Mouse (Mus musculus): ENCODE measurements around the gene Rere. TPM values are rescaled to one million over a fixed set of nuclear protein-coding genes. Genes with fewer than 3 reads are reported as not detected.

Gene Rere
- 158 and 177 TPM in 2 replicates for total RNA-seq (2021)
- long read RNA-seq, partial matches to known transcripts, result 16 of 25 reads
- long read RNA-seq, other reads (novel, unspliced or antisense), result 8 of 25 reads

DNA sequence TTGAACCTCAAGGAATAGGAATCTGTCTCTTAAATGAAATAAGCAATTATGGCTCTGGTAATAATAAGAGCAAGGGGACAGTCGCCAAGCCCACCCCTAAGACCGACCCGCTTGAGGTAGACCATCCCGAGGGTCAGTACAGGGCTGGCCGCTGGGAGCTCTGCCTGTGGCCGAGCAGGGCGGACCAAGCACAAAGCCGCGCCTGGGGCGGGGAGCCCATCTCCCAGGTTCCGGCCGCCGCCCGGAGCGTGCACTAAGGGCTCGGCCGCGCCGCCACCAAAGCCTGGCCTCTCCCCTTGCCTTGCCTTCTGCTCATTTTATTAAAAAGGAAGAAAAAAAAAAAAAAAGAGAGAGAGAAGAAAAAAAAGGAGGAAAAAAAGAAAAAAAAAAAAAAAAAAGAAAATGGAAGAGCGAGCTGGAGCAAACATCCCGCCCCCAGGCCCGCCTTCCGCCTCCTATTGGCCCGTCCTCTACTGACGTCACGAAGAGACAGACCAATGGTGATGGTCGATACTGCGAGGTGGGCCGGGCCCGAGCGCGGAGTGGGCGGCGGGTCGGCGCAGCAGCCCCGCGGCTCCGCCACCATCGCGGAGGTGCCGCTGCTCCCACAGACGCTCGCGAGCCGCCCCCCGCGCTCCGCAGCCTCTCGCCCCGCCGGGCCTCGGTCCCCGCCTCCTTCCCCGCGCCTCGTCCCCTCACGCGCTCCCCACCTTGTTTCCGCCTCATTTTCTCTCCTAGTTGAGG lies at the start of gene Rere:
Gene Rere (plus strand): TSS at position 629 of the 744 bp plus-strand sequence.
- peak; percentile 97 for DNase-seq

DNA sequence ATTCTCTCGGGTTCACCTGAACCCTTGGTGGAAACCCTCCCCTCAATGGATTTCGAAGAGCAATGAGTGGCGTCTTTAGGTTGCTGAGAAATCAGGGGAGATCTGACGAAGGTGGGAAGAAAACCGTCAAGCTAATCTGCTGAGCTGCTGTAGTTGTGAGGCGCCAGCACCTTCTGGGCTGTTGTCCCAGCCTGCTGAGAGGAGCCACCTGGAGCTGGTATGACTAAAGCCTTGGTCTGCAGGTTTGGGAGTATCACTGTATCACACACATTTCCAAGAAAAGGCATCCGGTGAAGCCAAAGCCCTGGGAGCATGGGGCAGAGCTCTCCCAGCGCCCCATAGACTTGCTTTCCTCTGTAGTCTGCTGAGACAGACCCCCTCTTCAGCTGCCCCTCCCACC lies 49.6 kb upstream of the Rere start:
- no peak for DNase-seq

DNA sequence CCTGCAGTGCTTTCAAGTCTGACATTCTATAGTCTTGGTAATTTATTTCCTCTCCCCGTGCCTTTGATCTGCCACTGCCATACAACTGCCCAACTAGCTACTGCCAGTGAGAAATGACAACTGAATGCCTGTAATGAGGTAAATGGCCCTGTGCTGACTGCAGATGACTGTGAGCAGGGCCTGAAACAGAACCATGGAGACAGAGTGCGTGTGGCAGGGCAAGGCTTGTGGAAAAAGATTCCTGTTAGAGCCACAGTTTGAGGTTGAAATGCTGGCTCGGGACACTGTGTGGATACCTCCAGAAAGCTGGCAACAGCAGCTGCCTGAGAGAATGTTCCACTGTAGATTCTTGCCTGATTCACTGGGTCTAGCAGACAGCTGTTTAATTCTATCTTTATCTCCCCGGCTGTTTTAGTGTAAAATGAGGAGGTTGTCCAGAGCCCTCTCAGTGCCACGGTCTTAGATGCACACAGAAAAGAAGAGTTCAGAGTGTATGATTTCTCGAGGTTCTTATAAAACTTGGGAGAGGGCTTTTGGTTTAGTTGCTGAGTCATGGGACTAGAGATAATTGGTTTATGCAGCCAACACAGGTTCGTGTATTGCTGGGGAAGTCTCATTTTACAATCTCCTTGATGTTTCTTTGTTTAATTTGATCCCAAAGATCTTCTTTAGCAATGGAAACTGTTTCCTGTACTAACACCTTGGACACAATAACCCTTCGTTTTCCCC lies 46.7 kb upstream of the Rere start:
- no peak for DNase-seq

DNA sequence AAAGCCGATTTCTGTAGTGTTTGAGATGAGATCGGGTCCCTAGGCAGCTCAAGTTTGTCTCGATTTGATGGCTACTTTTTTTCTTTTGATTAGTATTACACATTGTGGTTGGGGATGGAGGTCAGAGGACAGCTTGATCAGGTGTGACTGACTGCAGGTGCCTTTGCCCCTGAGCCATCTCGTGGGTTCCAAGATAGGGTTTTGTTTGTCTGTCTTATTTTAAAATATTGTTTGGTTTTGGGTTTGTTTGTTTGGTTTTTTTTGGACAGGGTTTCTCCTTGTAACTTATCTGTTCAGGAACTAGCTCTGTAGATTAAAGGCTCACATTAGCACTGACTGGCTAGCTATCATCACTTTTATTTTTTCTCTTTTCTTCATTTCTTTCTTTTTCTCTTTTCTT lies 45.9 kb upstream of the Rere start:
- DNase-seq, result no peak

DNA sequence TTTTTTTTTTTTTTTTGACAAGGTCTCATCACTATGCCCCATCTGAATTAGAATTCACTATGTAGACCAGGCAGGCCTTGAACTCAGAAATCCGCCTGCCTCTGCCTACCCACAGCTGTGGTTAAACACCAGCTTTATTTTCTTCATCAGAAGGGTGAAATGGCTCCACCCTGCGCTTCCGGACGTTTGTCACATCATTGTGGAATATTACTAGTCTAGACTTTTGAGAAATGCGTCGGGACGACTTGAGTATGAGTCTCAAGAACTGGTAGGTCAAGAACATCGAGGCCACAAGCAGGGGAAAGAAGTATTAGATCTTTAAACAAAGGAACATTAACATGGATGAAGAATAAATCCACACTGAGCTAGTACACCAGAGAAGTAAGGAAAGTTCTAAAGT lies 45.4 kb upstream of the Rere start:
- no peak for DNase-seq

DNA sequence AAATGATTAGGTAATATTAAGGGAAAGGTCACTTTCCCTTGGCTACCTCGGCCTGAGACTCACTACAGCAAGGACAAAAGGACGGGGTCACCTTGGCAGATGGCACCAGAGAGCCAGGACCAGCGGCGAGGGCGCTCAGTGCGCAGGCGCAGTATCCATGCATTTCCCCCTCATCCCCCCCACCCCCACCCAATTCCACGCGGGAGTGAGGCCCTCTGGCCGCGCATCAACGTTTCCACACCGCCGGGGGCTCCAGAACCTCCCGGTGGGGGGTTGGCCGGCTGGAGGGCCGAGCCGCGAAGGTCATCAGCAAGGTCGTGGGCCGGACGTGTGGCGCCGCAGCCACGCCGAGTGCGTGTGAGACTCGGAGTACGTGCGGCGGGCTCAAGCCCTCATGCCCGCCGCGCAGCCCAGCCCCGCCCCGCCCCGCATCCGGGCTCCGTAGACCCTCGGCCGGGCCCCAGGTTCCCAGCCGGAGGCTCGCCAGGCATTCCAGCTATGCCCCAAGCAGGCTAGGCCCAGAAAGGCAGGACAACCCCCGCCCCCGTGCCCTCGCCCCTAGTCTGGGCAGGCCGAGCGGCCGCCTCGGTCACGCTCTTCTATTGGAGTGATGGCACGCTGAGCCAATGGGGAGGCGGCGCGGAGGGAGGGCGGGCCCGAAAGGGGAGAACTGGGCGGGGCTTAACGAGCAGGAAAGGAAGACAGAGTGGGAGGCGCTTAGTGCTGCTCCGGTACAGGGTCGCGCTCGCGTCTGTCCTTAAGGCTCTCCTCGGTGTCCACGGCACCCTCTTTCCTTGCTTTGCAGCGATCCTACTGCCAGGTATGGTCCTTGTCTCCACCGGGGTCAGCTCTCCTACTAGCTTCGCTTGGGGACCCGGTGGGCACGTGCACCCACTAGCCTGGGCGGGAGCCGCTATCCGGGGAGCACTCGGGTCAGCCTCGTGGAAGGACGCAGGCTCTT lies 44.6 kb upstream of the Rere start, which contains the start of gene Eno1:
Gene Eno1 (plus strand): TSS at position 201 of the 961 bp plus-strand sequence.
- DNase-seq, result peak; percentile 98

DNA sequence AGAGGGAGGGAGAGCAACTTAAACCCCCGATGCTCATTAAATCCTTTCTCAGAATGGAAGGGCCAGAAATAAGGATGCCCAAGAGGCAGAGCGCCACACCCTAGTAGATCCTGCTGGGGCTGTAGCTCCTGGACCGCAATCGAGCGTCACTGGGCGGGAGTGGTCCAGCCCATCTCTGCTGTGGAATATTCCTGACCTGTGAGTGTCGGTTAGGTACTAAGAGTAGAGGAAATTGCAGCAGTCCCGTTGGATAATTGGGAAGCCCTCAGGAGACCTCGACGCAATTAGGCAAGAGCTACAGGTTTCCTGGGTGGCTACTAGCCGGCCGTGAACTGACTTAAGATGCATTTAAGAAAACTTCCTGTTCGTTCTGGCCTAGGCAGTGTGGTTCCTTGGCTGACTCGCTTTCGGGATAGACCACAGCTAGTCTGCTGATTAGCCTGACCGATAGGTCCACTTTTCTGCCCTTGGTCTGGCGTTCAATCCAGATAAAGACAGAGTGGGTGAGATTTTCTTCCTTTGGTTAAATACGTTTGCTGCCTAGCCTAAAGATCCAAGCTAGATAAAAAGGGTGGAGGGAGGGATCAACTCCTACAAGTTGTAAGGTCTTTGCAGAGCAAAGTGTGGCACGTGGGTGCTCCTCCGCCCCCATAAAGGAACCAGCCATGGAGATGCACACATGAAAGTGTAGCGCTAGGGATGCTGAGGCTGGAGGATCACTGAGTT lies 43.6 kb upstream of the Rere start:
- no peak for DNase-seq

DNA sequence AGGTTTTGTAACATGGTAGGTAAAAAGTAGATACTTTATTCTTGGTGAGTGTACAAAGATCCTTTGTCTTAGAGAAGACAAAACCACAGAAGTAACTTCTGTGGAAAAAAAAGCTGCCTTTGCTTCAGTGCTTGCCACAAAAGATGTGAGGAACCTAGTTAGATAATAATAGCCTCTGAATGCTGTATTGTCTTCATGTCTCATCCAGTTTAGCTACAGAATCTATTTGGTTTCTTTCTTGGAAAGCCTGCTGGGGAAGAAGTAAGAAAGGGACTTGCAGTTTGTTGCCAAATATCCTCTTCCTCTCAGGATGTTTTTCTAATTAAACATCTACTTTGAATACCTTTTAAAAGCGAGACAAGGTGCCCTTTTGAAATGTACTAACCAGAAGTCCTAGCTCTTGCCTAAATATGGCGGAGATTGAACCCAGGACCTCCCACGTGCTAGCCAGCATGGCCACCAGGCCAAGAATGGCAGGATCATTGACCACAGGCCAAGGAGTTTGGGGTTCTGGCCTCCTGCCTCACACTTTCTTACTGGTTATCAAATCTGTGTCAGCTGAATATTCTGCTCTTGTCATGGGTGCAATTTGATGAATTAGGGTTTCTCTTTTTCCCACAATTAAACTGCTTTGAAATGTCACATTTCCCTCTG lies 42.9 kb upstream of the Rere start:
- DNase-seq, result no peak

DNA sequence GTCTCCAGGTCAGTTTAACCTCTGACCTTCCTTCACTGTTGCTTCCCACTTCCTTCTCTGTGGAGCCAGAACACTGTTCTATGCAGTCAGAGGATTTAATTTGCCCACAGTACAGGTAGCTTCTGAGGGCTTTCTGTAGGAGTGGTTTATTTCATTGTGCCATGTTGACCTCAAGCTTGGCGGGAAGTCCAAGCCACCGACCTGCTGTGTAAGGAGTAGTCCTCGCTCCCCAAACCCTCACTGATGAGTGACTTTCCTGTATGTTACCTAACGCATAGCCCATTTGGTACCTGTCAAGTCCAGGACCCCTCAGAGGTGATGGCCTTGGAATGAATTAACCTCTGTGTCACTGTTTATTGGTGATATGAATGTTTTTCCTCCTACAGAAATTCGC lies 42.4 kb upstream of the Rere start:
- DNase-seq, result no peak

DNA sequence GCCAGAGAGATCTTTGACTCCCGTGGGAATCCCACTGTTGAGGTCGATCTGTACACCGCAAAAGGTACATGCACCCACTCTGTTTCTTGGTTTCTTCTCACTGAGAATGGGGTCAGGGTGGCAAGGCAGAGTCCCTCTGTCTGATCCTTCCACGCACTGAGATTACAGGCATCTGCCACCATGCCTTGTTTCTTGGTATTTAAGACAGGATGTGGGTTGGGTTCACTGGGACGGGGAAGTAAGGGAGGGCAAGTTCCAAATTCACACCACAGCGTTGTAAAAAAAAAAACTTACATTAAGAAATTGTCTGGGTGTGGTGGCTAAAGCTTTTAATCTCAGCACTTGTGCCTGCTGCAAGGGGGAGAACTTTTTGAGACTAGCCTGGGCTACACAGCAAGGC lies 41.9 kb upstream of the Rere start:
- DNase-seq, result no peak

DNA sequence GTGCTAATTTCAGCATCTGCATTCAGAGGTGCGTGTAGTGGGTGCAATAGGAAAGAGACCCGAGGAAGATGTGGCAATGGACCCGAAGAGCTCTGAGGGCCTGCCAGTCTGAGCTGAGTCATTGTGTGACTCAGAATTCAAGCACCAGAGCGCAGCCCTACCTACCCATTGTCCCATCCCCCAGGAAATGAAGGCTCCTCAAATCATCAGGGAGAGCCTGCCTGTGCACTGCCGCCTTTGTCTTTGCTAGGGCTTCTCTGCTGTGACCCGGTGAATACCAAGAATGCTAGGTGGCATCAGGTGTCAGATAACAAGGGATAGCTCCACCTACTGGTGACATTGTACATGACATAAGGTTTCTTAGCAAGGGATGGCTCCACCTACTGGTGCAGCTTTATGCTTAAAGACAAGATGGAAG lies 41.5 kb upstream of the Rere start:
- DNase-seq, result peak; percentile 42

DNA sequence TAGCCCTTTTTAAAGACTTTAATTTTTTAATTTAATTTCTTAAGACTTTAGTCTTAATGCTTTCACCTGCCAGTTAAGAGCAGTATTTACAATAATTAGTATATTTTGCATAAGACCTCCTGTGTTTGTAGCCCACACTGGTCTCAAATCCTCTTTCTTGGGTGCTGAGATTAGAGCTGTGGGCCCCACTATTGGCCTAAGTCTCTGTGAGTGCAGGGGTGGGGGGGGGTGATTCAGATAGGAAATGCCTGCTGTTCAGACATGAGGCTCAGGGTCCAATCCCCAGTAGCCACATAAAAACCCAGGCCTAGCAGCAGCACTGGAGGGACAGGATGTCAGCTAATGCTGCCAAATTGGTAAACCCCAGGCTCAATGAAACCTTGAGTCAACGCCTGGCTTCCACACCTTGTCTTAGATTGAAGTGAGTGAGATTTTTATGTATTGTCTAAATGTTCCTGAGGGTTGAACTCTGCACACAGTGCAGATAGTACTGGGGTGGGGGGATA lies 41.0 kb upstream of the Rere start:
- DNase-seq, result no peak

DNA sequence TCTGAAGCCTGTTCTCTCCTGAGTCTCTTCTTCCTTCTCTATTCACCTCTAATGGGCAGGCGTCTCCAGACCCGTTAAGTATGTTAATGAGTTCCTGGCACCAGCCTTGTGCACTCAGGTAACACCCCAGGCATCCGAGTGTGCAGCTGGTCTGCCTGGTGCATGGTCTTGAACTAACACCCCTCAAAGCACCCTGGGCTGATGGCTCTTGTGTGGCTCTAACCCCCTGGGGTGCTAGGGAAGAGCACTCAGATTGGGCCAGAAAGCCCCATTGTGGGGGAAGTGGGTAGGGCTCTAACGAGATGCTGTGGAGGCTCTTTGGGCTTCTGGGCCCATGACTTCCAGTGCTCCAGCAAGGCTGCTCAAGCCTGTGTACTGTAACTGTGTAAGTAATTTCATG lies 39.7 kb upstream of the Rere start:
- no peak for DNase-seq

DNA sequence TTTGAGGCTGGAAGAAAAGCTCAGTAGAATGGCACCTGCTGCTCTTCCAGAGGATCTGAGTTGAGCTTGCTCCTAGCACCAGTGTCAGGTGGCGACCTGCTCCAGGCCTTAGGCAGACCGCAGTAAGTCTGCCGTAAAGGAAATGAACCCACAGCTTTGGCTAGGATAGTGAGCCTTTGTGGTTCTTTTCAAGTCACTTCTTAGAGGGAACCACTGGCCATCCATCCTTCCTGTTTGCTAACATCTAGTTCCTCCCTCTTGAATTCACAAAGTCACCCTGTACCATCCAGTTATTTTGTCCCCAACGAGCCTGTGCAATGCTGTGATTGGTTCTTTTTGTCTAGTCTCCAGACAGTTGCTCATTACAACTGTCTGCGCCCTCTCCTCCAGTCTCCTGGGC lies 38.7 kb upstream of the Rere start:
- DNase-seq, result no peak

DNA sequence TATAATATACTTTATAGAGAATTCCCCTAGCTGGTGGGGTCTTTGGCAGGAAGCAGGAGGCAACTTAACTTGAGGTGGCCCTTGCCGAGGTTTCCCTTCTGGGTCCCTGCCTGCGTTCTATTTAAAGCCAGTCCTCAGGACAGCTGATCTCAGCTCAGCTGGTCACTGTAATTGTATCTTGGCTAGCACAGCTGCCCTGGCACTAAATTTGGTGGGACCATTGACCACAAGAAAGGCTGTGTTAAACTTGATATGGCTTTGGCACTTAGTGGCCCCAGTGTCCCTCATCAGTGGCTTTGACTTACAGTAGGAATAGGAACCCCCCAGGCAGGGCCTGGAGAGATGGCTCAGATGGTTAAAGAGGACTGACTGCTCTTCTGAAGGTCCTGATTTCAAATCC lies 35.6 kb upstream of the Rere start:
- no peak for DNase-seq

DNA sequence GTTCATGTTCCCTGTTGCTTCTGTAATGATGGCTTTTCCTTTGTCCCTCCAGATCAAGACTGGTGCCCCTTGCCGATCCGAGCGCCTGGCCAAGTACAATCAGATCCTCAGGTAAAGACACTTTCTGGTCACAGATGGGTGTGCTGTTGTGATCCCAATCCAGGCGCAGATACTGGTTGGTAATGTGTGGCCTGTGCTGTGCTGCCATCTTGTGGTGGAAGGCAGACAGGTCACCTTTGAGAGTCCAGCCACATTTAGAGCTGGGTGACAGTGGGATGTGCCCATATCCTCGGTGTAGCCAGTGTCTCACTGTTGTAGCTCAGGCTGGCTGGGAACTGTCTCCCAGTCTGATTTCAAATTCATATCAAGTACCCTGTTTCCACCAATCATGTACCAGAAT lies 33.4 kb upstream of the Rere start:
- DNase-seq, result peak; percentile 72

DNA sequence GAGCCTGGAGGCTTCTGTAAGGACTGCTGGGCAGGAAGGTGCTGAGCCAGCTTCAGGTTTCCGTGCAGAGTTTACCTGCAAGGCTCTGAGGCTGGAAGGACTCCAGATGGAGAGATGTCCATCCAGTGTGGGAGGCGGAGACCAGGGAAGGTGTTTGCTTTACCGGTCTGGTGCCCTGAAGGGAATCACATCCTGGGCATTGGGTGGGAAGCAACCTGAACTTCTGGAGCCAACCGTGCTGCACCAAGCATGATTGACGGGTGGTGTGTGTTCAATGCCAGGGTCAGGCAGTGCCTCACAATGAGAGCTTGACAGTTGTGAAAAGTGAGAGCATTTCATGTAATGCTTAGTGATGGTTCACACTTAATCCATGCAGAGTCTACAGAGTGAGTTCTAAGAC lies 32.5 kb upstream of the Rere start:
- no peak for DNase-seq

DNA sequence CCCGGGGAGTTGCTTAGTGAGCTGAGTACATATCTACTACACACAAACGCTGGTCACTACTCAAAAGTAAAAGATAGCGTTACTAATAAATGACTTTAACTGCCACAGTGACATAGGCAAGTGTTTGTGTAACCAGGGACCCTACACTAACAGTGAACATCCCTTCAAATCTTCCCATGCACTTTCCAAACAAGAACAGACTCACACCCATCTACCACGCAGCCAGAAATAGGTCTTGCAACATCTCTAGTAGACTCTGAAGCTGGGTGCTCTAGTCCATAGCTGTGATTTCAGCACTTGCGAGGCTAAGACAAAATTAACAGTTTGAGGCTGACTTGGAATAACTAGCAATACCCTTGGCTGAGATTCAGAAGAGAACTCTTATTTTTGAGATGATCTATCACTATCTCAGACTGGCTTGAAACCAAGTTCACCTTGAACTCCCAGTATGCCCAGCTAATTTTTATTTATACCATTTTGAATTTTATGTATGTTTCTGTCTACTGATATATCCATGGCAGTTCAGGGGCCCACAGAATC lies 31.6 kb upstream of the Rere start:
- DNase-seq, result no peak

DNA sequence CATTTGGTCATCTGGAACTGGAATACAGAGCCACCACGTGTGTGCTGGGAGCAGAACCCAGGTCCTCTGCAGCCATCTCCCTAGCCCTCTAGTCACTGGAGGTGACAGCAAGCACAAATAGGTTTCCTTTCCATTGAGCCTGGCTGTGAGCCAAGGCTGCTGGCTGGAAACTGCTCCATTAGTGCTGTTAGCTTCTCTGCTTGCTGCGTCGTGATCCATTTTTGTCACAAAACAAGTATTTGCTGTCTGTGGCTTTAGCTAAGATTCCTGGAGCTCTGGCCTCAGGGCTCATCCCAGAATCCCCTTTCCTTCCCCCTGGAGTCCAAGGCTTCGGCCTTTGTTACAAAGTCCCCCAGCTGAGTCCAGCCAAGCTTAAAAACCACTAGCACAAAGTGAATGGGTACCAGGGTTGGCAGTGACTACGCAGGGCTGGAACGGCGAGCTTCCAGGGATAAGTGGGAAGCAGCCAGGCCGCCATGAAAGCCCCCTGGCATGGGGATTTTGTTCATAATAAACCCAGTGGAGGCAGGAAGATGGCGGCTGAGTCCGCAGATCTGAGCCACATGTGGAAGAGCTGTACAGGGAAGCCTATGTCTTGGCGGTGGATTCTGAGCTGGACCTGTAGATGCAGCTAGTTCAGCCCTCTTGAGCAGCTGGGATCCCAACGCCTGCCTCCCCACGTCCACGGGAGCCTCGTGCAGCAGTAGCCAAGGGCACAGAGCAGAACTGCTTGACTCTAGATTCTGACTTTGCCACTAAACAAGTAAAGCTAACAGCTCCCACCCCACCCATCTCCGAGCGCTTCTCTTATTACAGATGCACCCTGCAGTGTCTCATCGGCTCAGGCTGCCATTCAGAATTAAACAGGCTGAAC lies 30.7 kb upstream of the Rere start:
- DNase-seq, result peak; percentile 45

DNA sequence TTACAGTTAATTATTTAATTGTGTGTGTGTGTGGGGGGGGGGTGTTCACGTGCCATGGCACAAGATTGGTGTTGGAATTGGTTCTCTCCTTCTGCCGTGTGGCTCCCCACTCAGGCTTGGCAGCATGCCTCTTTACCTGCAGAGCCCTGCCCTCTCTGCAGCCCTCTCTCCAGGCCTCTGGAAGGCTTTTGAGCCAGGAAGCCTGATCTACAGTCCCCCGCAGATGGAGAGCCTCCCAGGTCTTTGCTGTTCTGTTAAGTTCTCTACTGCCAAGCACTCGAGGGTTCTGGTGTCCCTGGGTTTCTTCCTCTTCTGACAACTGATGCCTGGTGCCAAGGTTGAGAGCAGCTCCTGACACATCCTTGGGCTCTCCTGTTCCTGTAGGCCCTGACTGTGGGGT lies 27.0 kb upstream of the Rere start:
- no peak for DNase-seq

All from adrenal gland, postnatal 25 days (tissue).